Mouse (Mus musculus) lung, adult 10 weeks (tissue): ENCODE results near the gene Olfr272. TPM values are rescaled to one million over a fixed set of nuclear protein-coding genes. Genes with fewer than 3 reads are reported as not detected.

Source experiments
- polyA plus RNA-seq: library from polyadenylated mRNA; stranded (reverse); fragments of 350-450 nt; fragmentation: Illumina TruSeq; extraction: RNeasy Lipid Tissue Mini Kit (QIAGEN cat#74804); gene quantifications from one replicate; pipeline ENCODE4 v1.2.3, GENCODE M21; 2014; ENCODE audit warnings: low read depth, low replicate concordance; ENCODE audit not compliant: insufficient read depth

The Olfr272 gene
- polyA plus RNA-seq = not detected

GRCm38 (mm10) chr4:52919078-52919477, at the start of gene Olfr272:
Olfr272 (minus strand) TSS chr4:52919178.

GRCm38 (mm10) chr4:52964247-52964646, 45.3 kb upstream of the Olfr272 start, which contains the start of gene Olfr270:
Olfr270 (plus strand) TSS chr4:52964547.

Other genes starting within 250 kb of the Olfr272 start
- not detected for gene Olfr275, start 104.6 kb downstream of the Olfr272 start, polyA plus RNA-seq
- not detected for gene Olfr273, start 59.9 kb downstream of the Olfr272 start, polyA plus RNA-seq
- gene Olfr270, start 45.4 kb upstream of the Olfr272 start, polyA plus RNA-seq = not detected
- not detected for gene Nipsnap3a, start 70.1 kb upstream of the Olfr272 start, polyA plus RNA-seq
- 23.2 TPM for gene Nipsnap3b, start 92.7 kb upstream of the Olfr272 start, polyA plus RNA-seq
- 6.9 TPM for gene Abca1, start 240.7 kb upstream of the Olfr272 start, polyA plus RNA-seq